Mouse (Mus musculus): ENCODE data around the gene Mettl22. TPM values are rescaled to one million over a fixed set of nuclear protein-coding genes. Genes with fewer than 3 reads are reported as not detected.

Mettl22 gene
- polyA plus RNA-seq, 1 experiment from 2014 or later = 28.9 TPM

DNA sequence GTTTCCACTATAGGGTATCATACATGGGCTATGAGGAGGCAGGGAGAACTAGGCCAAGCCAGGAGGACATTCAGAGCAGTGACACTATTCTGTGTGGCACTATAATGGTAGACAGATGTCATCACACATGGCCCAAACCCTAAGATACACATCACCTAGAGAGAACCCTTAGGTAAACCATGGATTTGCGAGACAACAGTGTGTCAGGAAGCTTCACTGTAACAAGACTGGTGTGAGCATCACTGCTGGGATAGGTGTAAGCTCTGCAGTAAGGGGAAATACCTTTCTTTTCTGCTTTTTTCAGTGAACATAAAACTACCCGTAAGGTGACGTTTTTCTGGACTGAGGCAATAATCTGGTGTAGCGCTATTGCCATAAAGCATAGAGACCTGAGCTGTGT, 12.2 kb upstream of the Mettl22 start:
- Histone ChIP-seq H3K9ac (no peak overlapping the region), H3K4me2 (no peak overlapping the region), H3K27me3 (peaks cover 3% of the 10 kb centered on the region), H3K27ac (no peak overlapping the region), H3K4me1 (no peaks in the 10 kb centered on the region), H3K36me3 (ENCODE audit: poor library complexity, severe bottlenecking) (no peaks in the 10 kb centered on the region), H3K4me3 (no peak overlapping the region), H3K9me3 (replicated peaks) (no peaks in the 10 kb centered on the region)
- WGBS = 91% methylated on average over 4 of the region's 4 CpGs
- ATAC-seq = no peak

DNA sequence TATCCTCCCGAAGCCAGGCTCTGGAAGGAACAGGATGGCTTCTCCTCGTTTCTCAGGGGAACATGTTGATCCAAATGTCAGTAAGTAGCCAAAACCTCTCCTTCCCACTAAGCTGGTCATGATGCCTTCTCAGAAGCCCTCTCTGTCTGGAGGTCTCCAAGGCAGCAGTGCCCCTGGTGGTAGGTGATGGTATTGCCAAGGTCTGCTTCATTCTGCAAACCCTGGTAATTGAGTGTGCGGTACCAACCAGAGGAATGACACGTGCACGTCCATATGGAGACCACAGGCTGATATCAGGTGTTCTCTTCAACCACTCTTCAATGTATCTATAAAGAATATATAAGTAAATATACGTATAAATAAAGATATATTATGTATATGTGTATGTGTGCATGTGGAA, 11.5 kb upstream of the Mettl22 start:
- Histone ChIP-seq H3K4me3 (no peak overlapping the region), H3K27me3 (peaks cover 3% of the 10 kb centered on the region), H3K9me3 (replicated peaks) (no peaks in the 10 kb centered on the region), H3K4me1 (no peaks in the 10 kb centered on the region), H3K36me3 (ENCODE audit: poor library complexity, severe bottlenecking) (no peaks in the 10 kb centered on the region), H3K27ac (no peak overlapping the region), H3K9ac (no peak overlapping the region), H3K4me2 (no peak overlapping the region)
- no peak for ATAC-seq
- 39% methylated on average over 6 of the region's 6 CpGs for WGBS

DNA sequence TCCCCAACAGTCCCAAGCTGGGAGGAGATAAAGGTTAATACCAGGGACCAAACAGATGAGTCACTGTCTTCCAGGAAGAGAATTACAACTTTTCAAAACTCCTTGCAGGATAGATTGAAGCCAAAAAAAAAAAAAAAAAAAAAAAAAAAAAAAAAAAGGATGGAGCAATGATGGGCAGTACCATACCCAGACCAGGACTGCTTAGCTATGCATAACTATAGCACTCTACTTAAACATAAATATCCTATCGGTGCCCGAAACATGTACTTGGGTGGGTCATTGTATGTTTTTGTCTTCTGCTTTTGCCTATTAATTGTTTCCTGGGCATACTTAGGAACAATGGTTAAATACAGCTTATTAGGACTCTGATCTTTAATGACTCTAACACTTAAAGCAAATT, 456 bp upstream of the Mettl22 start:
- peak overlapping the region; percentile 72; the same call in 1 of the 2 replicates for H3K4me3 ChIP-seq
- no peaks in the 10 kb centered on the region for H3K36me3 ChIP-seq (ENCODE audit: poor library complexity, severe bottlenecking)
- peak overlapping the region; percentile 86 for H3K4me2 ChIP-seq
- no peaks in the 10 kb centered on the region for H3K27me3 ChIP-seq
- no peaks in the 10 kb centered on the region for H3K9me3 ChIP-seq (replicated peaks)
- H3K9ac ChIP-seq = no peak overlapping the region
- WGBS = 72% methylated on average over 2 of the region's 2 CpGs
- H3K27ac ChIP-seq = no peak overlapping the region
- ATAC-seq = peak; percentile 76
- peaks cover 11% of the 10 kb centered on the region for H3K4me1 ChIP-seq

DNA sequence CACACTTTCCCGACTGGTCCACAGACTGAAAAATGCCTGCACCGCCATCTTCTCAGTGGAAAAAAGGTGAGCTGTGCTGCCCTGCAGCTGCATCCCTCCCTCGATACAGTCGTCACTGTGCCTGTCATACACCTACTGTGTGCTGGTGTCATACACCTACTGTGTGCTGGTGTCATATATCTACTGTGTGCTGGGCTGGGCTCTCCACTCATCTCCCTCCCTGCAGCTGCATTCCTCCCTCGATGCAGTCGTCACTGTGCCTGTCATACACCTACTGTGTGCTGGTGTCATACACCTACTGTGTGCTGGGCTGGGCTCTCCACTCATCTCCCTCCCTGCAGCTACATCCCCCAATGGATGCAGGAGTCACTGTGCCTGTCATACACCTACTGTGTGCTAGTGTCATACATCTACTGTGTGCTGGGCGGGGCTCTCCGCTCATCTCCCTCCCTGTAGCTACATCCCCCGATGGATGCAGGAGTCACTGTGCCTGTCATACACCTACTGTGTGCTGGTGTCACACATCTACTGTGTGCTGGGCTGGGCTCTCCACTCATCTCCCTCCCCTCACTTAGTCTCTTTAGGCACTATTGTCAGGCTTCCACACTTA, 16.9 kb downstream of the Mettl22 start:
- no peak overlapping the region for H3K9ac ChIP-seq
- no peak overlapping the region for H3K4me3 ChIP-seq
- H3K4me1 ChIP-seq = 0 out of 2 replicates have a peak, but pooled peaks cover 3% of the 10 kb centered on the region
- H3K36me3 ChIP-seq (ENCODE audit: poor library complexity, severe bottlenecking) = peaks cover 65% of the 10 kb centered on the region
- H3K9me3 ChIP-seq (replicated peaks) = no peaks in the 10 kb centered on the region
- H3K4me2 ChIP-seq = no peak overlapping the region
- H3K27ac ChIP-seq = no peak overlapping the region
- ATAC-seq = no peak
- 92% methylated on average over 9 of the region's 9 CpGs for WGBS
- no peaks in the 10 kb centered on the region for H3K27me3 ChIP-seq

DNA sequence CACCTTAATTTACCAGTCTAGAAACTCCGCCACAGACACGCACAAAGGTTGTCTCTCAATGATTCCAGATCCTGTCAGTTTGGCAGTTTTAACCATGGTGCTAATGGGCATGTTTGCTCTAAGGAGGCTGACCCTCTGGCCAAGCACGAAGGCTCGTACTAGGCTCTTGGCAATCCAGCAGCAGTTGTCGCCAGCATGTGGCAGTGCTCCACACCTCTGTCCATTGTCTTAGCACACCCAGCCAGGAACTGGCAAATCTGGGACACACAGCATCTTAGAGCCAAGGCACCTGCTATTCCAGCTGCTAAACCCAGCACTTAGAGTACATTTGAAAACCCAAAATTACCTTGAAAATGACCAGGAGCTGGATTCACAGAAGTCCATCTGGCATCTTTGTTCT, 18.8 kb downstream of the Mettl22 start:
- Histone ChIP-seq H3K4me1 (0 out of 2 replicates have a peak, but pooled peaks cover 3% of the 10 kb centered on the region), H3K27ac (no peak overlapping the region), H3K36me3 (ENCODE audit: poor library complexity, severe bottlenecking) (peaks cover 52% of the 10 kb centered on the region), H3K27me3 (no peaks in the 10 kb centered on the region), H3K9me3 (replicated peaks) (no peaks in the 10 kb centered on the region), H3K4me3 (no peak overlapping the region), H3K9ac (0 out of 2 replicates have a peak overlapping the region, but pooled peaks have one; percentile 12), H3K4me2 (no peak overlapping the region)
- ATAC-seq = no peak
- WGBS = 75% methylated on average over 5 of the region's 5 CpGs

DNA sequence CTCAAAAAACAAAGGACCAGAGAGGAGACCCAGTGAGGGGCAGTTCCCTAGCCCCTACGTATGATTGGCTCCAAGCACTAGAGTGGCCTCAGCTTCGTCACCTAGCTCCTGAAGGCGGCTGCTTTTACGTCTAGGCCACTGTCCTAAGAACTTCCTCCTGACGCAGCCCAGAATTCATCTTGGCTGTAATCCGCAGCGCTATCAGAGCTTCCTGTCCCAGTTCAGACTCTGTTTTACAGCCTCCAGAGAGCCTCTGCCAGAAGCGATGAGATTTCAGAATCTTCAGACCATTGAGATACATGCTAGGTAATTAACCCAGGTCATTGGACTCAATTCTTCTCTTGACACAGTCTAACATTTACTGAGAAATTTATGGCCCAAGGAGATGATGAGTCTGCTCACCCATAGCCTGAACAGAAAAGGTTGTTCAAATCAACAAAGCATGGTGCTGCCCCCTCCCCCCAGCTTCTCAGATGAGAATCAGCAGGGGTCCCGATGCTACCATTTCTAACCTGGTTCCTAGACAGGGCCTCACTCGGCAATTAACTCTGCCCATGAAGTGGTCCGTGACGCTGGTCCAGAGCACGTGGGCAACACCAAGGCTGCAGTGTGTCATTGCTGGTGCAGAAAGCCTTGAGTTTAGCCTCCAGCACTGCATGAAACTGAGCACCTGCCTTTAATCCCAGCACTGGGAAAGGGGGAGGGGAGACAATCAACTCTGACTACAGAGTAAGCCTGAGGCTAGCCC, 21.3 kb downstream of the Mettl22 start:
- ATAC-seq = no peak
- Histone ChIP-seq H3K27me3 (no peaks in the 10 kb centered on the region), H3K4me3 (no peak overlapping the region), H3K9ac (no peak overlapping the region), H3K4me2 (no peak overlapping the region), H3K36me3 (ENCODE audit: poor library complexity, severe bottlenecking) (peaks cover 30% of the 10 kb centered on the region), H3K9me3 (replicated peaks) (no peaks in the 10 kb centered on the region), H3K27ac (no peak overlapping the region), H3K4me1 (0 out of 2 replicates have a peak, but pooled peaks cover 3% of the 10 kb centered on the region)
- 35% methylated on average over 13 of the region's 13 CpGs for WGBS

DNA sequence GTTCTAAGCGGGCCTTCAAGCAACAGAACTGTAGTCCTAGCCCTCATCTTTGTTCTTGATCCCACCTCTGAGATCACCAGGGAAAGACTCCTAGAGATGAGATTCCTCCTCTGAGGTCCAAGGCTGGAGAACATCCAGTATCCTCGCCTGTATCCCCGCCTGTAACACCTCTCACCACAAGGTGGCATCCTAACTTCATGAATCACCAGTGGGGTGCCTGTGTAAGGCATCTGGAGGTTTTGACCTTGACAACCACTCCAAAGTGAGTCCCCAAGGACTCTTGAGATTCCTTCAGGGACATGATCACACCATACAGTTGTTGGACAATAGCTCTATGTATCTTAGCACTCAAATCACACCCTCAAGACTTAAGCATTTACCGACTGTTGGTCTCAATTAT, 23.7 kb downstream of the Mettl22 start:
- WGBS = 22% methylated on average over 4 of the region's 4 CpGs
- Histone ChIP-seq H3K27me3 (no peaks in the 10 kb centered on the region), H3K4me2 (no peak overlapping the region), H3K9me3 (replicated peaks) (no peaks in the 10 kb centered on the region), H3K36me3 (ENCODE audit: poor library complexity, severe bottlenecking) (peaks cover 8% of the 10 kb centered on the region; the same call in 1 of the 2 replicates), H3K4me3 (no peak overlapping the region), H3K4me1 (0 out of 2 replicates have a peak, but pooled peaks cover 3% of the 10 kb centered on the region), H3K9ac (no peak overlapping the region), H3K27ac (no peak overlapping the region)
- ATAC-seq = peak; percentile 73

DNA sequence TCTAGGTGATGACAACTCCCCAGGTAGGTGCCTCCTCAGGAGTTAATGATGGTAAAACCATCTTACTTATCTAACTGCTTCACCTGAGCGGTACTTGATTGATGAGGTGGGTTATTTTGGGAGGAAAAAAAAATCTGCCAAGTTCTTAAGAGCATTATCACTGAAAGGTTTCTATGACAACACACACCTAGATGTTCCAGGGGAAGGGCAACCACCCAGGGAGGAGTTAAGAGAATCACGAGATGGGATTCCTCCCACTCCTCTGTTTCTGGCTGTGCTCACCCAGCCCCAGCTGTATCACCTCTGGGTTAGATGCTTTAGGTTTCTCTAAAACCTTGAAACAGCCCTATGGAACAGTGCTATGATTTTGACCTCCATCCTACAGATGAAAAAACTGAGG, 26.4 kb downstream of the Mettl22 start:
- Histone ChIP-seq H3K4me3 (no peak overlapping the region), H3K4me2 (no peak overlapping the region), H3K27me3 (no peaks in the 10 kb centered on the region), H3K4me1 (0 out of 2 replicates have a peak, but pooled peaks cover 3% of the 10 kb centered on the region), H3K9ac (no peak overlapping the region), H3K36me3 (ENCODE audit: poor library complexity, severe bottlenecking) (no peaks in the 10 kb centered on the region), H3K9me3 (replicated peaks) (no peaks in the 10 kb centered on the region), H3K27ac (no peak overlapping the region)
- 73% methylated on average over 2 of the region's 2 CpGs for WGBS
- no peak for ATAC-seq

DNA sequence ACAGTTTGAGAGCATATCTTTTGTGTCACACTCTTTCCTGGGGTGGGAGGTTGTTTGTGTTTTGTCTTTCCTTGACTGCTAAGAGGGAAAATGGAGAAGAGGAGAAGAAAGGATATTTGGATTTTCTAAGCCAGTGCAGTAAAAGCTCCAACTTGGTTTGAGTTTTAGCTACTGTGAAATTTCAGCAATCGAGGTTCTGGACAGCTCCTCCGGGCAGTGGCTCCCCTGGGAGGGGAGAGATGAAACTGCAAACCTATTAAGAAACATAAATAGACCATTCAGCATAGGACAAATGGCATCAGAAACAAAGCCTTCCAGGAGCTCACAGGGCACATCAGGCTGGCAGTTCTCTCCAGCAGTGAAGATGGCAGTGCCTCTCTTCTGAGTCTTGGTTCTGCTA, 33.7 kb downstream of the Mettl22 start:
- no peaks in the 10 kb centered on the region for H3K4me1 ChIP-seq
- H3K4me3 ChIP-seq = no peak overlapping the region
- 47% methylated on average over 2 of the region's 2 CpGs for WGBS
- H3K4me2 ChIP-seq = no peak overlapping the region
- no peak overlapping the region for H3K9ac ChIP-seq
- ATAC-seq = no peak
- no peak overlapping the region for H3K27ac ChIP-seq
- 0 out of 2 replicates have a peak, but pooled peaks cover 2% of the 10 kb centered on the region for H3K27me3 ChIP-seq
- H3K36me3 ChIP-seq (ENCODE audit: poor library complexity, severe bottlenecking) = no peaks in the 10 kb centered on the region
- no peaks in the 10 kb centered on the region for H3K9me3 ChIP-seq (replicated peaks)

DNA sequence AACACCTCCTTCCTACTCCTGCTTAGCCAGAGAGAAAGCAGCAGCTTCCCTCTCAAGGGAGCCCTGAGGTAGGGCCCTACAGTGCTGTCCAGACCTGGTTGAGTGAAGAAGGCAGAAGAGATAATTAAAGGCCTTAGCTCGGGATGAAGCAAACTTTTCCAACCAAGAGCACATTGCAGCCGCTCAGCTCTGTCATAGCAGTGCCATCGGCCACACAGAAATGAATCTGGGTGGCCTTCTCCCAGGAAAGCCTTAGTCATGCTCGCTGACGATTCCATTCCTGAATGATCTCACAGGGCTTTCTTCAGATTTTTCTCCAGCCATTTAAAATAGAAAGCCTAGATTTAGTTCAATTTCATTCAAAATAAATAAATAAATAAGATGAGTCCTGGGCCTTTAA, 39.3 kb downstream of the Mettl22 start:
- 67% methylated on average over 5 of the region's 5 CpGs for WGBS
- Histone ChIP-seq H3K27ac (no peak overlapping the region), H3K9ac (0 out of 2 replicates have a peak overlapping the region, but pooled peaks have one; percentile 5), H3K4me1 (peaks cover 17% of the 10 kb centered on the region), H3K4me3 (no peak overlapping the region), H3K27me3 (peaks cover 12% of the 10 kb centered on the region), H3K9me3 (replicated peaks) (no peaks in the 10 kb centered on the region), H3K4me2 (no peak overlapping the region), H3K36me3 (ENCODE audit: poor library complexity, severe bottlenecking) (no peaks in the 10 kb centered on the region)
- no peak for ATAC-seq

DNA sequence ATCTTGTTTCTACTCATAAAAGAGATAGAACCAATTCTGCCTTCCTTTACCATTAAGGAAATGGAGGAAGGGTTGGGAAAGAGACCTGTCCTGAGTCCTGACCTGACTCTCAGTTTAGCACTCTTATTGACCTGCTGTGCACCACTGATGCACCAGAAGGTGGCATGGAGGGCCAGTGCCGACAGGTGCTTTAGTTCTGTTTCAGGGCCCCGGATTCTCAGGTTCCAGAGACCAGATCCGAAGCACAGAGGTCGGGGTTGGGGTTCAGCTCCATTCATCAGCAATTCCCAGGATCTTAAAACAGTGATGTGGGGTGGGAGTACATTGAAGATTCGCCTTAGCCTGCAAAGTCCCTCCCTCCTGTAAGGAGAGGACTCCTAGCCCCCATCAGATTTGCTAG, 42.2 kb downstream of the Mettl22 start:
- Histone ChIP-seq H3K4me2 (peak overlapping the region; percentile 78), H3K4me1 (peaks cover 21% of the 10 kb centered on the region), H3K27me3 (peaks cover 38% of the 10 kb centered on the region), H3K27ac (no peak overlapping the region), H3K9ac (peak overlapping the region; percentile 40; the same call in 1 of the 2 replicates), H3K36me3 (ENCODE audit: poor library complexity, severe bottlenecking) (no peaks in the 10 kb centered on the region), H3K9me3 (replicated peaks) (no peaks in the 10 kb centered on the region), H3K4me3 (peak overlapping the region; percentile 61)
- ATAC-seq = no peak
- 1% methylated on average over 5 of the region's 5 CpGs for WGBS

DNA sequence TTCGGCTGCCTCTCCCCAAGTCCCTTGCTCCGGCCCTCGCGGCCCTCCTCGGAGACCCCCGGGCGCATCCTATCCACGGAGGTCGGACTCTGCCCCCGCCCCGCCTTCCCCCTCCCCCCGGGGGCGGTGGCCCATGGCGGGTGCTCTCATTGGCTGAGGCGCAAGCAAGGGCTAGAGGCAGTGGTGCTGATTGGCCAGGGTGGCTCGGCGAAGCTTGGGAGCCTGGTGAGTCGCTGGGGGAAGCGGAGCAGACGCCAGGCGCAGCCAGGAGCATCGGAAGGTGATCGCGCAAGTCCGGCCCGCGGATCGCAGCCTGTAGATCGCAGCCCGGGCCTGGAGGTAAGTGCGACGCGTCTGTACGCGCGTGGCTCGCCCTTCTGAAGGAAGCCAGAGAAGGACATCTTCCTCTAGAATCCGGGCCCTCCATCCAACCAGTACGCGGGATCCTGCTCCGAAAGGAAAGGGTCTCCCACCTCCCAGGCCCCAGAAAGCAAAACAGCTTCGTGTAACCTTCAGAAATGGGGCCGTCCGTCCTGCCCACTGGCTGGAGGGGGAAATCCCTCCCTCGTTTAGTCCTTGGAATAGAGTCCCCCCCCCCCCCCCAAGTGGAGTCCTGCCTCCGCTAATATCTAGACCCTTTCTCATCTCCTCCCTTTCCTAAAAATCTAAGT, 42.8 kb downstream of the Mettl22 start, which contains the start of gene Abat:
Gene Abat, plus strand, starts transcription at position 194 of the 671 bp plus-strand sequence.
- Histone ChIP-seq H3K36me3 (ENCODE audit: poor library complexity, severe bottlenecking) (no peaks in the 10 kb centered on the region), H3K4me1 (peaks cover 21% of the 10 kb centered on the region), H3K9me3 (replicated peaks) (no peaks in the 10 kb centered on the region), H3K27ac (no peak within 1 kb of the TSS), H3K27me3 (peaks cover 43% of the 10 kb centered on the region), H3K4me3 (peak within 1 kb of the TSS; percentile 61), H3K4me2 (peak within 1 kb of the TSS; percentile 78), H3K9ac (peak within 1 kb of the TSS; percentile 70)
- under 1% methylated on average over 44 of the region's 46 CpGs for WGBS
- peak; percentile 100 for ATAC-seq
